Mouse (Mus musculus) liver, embryonic 14.5 days (tissue): ENCODE measurements around the gene Acoxl.

ENCODE experiments used
- CTCF ChIP-seq: IDR thresholded peaks from 2 replicates; pipeline ENCODE4 v1.5.1; 2016; ENCODE audit warnings: antibody characterized with exemption, low read depth, control low read depth
- EP300 ChIP-seq: IDR thresholded peaks from 2 replicates; pipeline ENCODE4 v1.6.1; 2016; ENCODE audit warnings: antibody characterized with exemption, low read depth

DNA sequence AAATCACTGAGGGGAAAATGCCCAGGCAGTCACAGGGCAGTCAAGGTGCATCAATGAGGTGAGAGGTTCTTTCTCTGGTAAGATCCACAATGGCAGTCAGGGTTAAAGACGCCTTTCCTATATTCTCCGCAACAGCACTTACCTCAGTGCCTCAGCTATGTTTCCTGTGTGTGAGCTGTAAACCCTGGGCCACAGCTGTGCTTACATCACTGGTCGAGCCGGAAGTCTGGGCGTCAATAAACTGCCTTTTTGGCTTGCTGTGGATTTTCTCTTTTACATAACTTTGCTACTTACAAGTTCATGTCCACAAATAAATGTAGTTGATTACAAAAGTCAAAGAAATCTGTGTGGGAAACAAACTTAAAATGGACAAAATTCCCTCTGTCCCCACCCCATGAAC, 42.4 kb downstream of the Acoxl start:
- TF ChIP-seq EP300 (no peak), CTCF (no peak)
